Mouse (Mus musculus) MEL (cell line): ENCODE results near the gene Adam19. TPM values are rescaled to one million over a fixed set of nuclear protein-coding genes. Genes with fewer than 3 reads are reported as not detected.
A peak's percentile ranks its signal among the peaks of the same experiment; 100 is the strongest.

Experiments used
- DNase-seq: peaks from one replicate; pipeline ENCODE4 v3.0.0; 2011; ENCODE audit warnings: low read depth, low spot score
- H3K27ac ChIP-seq: 2 replicates; pipeline ENCODE4 v1.5.1; 2012; ENCODE audit warnings: low read depth, mild to moderate bottlenecking, control low read depth, low read length, moderate library complexity; ENCODE audit not compliant: control insufficient read depth
- H3K27me3 ChIP-seq, 2 experiments: fragments of 150-350 bp in 1 of 2; sonication (generic) in 1 of 2; 2 replicates each; pipeline ENCODE4 v1.6.1; 2012; ENCODE audit warnings: low read length in 2 of 2, mild to moderate bottlenecking in 2 of 2, improper control_type of control experiment in 1 of 2, moderate library complexity in 1 of 2; ENCODE audit not compliant: insufficient read depth in 2 of 2, control insufficient read depth in 1 of 2
- H3K36me3 ChIP-seq, 2 experiments: 2 replicates each; pipeline ENCODE4 v1.6.1; 2012 to 2014; ENCODE audit warnings: low read length in 2 of 2, improper control_type of control experiment in 1 of 2, inconsistent platforms in 1 of 2, mild to moderate bottlenecking in 1 of 2; ENCODE audit not compliant: insufficient read depth in 2 of 2, control insufficient read depth in 1 of 2
- H3K4me1 ChIP-seq, 2 experiments: fragments of 150-350 bp in 1 of 2; sonication (generic) in 1 of 2; 2 replicates each; pipeline ENCODE4 v1.6.1; 2012; ENCODE audit warnings: low read length in 2 of 2, improper control_type of control experiment in 1 of 2, mild to moderate bottlenecking in 1 of 2; ENCODE audit not compliant: insufficient read depth in 2 of 2, control insufficient read depth in 1 of 2
- H3K4me3 ChIP-seq, 2 experiments: fragments of 150-350 bp in 1 of 2; sonication (generic) in 1 of 2; 2 replicates each; pipeline ENCODE4 v1.5.1; 2012; ENCODE audit warnings: low read depth in 2 of 2, low read length in 2 of 2, mild to moderate bottlenecking in 2 of 2, moderate library complexity in 2 of 2, control low read depth in 1 of 2, improper control_type of control experiment in 1 of 2; ENCODE audit not compliant: control insufficient read depth in 1 of 2, insufficient read depth in 1 of 2
- H3K79me2 ChIP-seq: 2 replicates; pipeline ENCODE4 v1.6.1; 2012; ENCODE audit warnings: mild to moderate bottlenecking, low read length, moderate library complexity; ENCODE audit not compliant: control insufficient read depth, poor library complexity, insufficient read depth
- H3K9ac ChIP-seq: 2 replicates; pipeline ENCODE4 v1.6.1; 2012; ENCODE audit warnings: low read depth, mild to moderate bottlenecking, control low read depth, low read length, moderate library complexity; ENCODE audit not compliant: control insufficient read depth, poor library complexity, severe bottlenecking
- H3K9me3 ChIP-seq: fragments of 150-350 bp; sonication (generic); replicated peaks from 2 replicates; pipeline ENCODE4 v1.6.1; 2012; ENCODE audit warnings: mild to moderate bottlenecking, low read length, improper control_type of control experiment, moderate library complexity; ENCODE audit not compliant: insufficient read depth
- BHLHE40 ChIP-seq: IDR thresholded peaks from 2 replicates; pipeline ENCODE4 v1.6.1; 2012; ENCODE audit warnings: low read depth, mild to moderate bottlenecking, inconsistent platforms, low read length, improper control_type of control experiment, borderline replicate concordance
- CHD1 ChIP-seq: IDR thresholded peaks from 2 replicates; pipeline ENCODE4 v1.6.1; 2012; ENCODE audit warnings: low read depth, mild to moderate bottlenecking, inconsistent platforms, low read length, improper control_type of control experiment
- CHD2 ChIP-seq: IDR thresholded peaks from 2 replicates; pipeline ENCODE4 v1.6.1; 2011; ENCODE audit warnings: low read length, improper control_type of control experiment
- CTCF ChIP-seq, 3 experiments: IDR thresholded peaks in 2 of 3; conservative IDR thresholded peaks in 1 of 3; 2 replicates each; pipeline ENCODE4 v1.5.1; 2011 to 2012; ENCODE audit warnings: low read length in 3 of 3, low read depth in 2 of 3, mild to moderate bottlenecking in 2 of 3, improper control_type of control experiment in 1 of 3, inconsistent platforms in 1 of 3, mixed read lengths in 1 of 3, moderate library complexity in 1 of 3; ENCODE audit not compliant: control insufficient read depth in 1 of 3, insufficient read depth in 1 of 3, poor library complexity in 1 of 3, severe bottlenecking in 1 of 3
- E2F4 ChIP-seq: IDR thresholded peaks from 2 replicates; pipeline ENCODE4 v1.6.1; 2011; ENCODE audit warnings: low read depth, low read length, improper control_type of control experiment, borderline replicate concordance
- ELF1 ChIP-seq: IDR thresholded peaks from 2 replicates; pipeline ENCODE4 v1.6.1; 2014; ENCODE audit warnings: low read depth, mild to moderate bottlenecking, inconsistent platforms, low read length, improper control_type of control experiment, moderate library complexity
- GABPA ChIP-seq: IDR thresholded peaks from 2 replicates; pipeline ENCODE4 v1.6.1; 2012; ENCODE audit warnings: low read depth, mild to moderate bottlenecking, inconsistent platforms, low read length, improper control_type of control experiment, moderate library complexity
- HCFC1 ChIP-seq: IDR thresholded peaks from 2 replicates; pipeline ENCODE4 v1.6.1; 2012; ENCODE audit warnings: low read depth, mild to moderate bottlenecking, inconsistent platforms, low read length, improper control_type of control experiment, moderate library complexity
- JUND ChIP-seq: IDR thresholded peaks from 2 replicates; pipeline ENCODE4 v1.6.1; 2011; ENCODE audit warnings: low read depth, mild to moderate bottlenecking, improper control_type of control experiment, low read length
- MAX ChIP-seq: IDR thresholded peaks from 2 replicates; pipeline ENCODE4 v1.6.1; 2011; ENCODE audit warnings: low read length, improper control_type of control experiment
- MAZ ChIP-seq: IDR thresholded peaks from 2 replicates; pipeline ENCODE4 v1.6.1; 2012; ENCODE audit warnings: low read depth, mild to moderate bottlenecking, inconsistent platforms, low read length, improper control_type of control experiment
- MEF2A ChIP-seq: IDR thresholded peaks from 2 replicates; pipeline ENCODE4 v1.6.1; 2014; ENCODE audit warnings: low read depth, mild to moderate bottlenecking, inconsistent platforms, low read length, improper control_type of control experiment; ENCODE audit not compliant: poor library complexity, insufficient replicate concordance, severe bottlenecking; ENCODE audit errors: extremely low read depth
- MYC ChIP-seq: IDR thresholded peaks from 2 replicates; pipeline ENCODE4 v1.6.1; 2011; ENCODE audit warnings: low read depth, mild to moderate bottlenecking, low read length, improper control_type of control experiment, moderate library complexity
- NELFE ChIP-seq: IDR thresholded peaks from 2 replicates; pipeline ENCODE4 v1.6.1; 2011; ENCODE audit warnings: low read depth, low read length, improper control_type of control experiment
- NRF1 ChIP-seq: IDR thresholded peaks from 2 replicates; pipeline ENCODE4 v1.6.1; 2014; ENCODE audit warnings: low read depth, mild to moderate bottlenecking, inconsistent platforms, low read length, improper control_type of control experiment, moderate library complexity; ENCODE audit not compliant: poor library complexity, insufficient read depth, severe bottlenecking
- POLR2A ChIP-seq, 2 experiments: IDR thresholded peaks; 2 replicates each; pipeline ENCODE4 v1.6.1; 2011 to 2012; ENCODE audit warnings: low read length in 2 of 2, mild to moderate bottlenecking in 2 of 2, control low read depth in 1 of 2, improper control_type of control experiment in 1 of 2, low read depth in 1 of 2, moderate library complexity in 1 of 2; ENCODE audit not compliant: control insufficient read depth in 1 of 2, insufficient read depth in 1 of 2, poor library complexity in 1 of 2
- POLR2AphosphoS2 ChIP-seq: IDR thresholded peaks from 2 replicates; pipeline ENCODE4 v1.6.1; 2011; ENCODE audit warnings: low read length, improper control_type of control experiment
- POLR2AphosphoS5 ChIP-seq: IDR thresholded peaks from 2 replicates; pipeline ENCODE4 v1.6.1; 2012; ENCODE audit warnings: low read depth, borderline replicate concordance, mild to moderate bottlenecking, inconsistent platforms, low read length, moderate library complexity, mixed read lengths
- RAD21 ChIP-seq: IDR thresholded peaks from 2 replicates; pipeline ENCODE4 v1.6.1; 2011; ENCODE audit warnings: mild to moderate bottlenecking, low read depth, low read length, improper control_type of control experiment
- SIN3A ChIP-seq: IDR thresholded peaks from 2 replicates; pipeline ENCODE4 v1.6.1; 2012; ENCODE audit warnings: low read length, improper control_type of control experiment, inconsistent platforms
- SMC3 ChIP-seq: IDR thresholded peaks from 2 replicates; pipeline ENCODE4 v1.6.1; 2011; ENCODE audit warnings: low read depth, low read length, improper control_type of control experiment
- TCF12 ChIP-seq: IDR thresholded peaks from 2 replicates; pipeline ENCODE4 v1.6.1; 2014; ENCODE audit warnings: low read depth, mild to moderate bottlenecking, inconsistent platforms, low read length, improper control_type of control experiment, moderate library complexity
- UBTF ChIP-seq: IDR thresholded peaks from 2 replicates; pipeline ENCODE4 v1.6.1; 2012; ENCODE audit warnings: low read depth, mild to moderate bottlenecking, inconsistent platforms, low read length, improper control_type of control experiment, moderate library complexity, borderline replicate concordance; ENCODE audit not compliant: insufficient read depth
- USF1 ChIP-seq: IDR thresholded peaks from 2 replicates; pipeline ENCODE4 v1.6.1; 2014; ENCODE audit warnings: low read depth, mild to moderate bottlenecking, inconsistent platforms, low read length, improper control_type of control experiment, moderate library complexity
- ZC3H11A ChIP-seq: IDR thresholded peaks from 2 replicates; pipeline ENCODE4 v1.6.1; 2012; ENCODE audit warnings: low read depth, mild to moderate bottlenecking, inconsistent platforms, low read length, improper control_type of control experiment
- ZMIZ1 ChIP-seq: IDR thresholded peaks from 2 replicates; pipeline ENCODE4 v1.6.1; 2012; ENCODE audit warnings: low read depth, mild to moderate bottlenecking, inconsistent platforms, low read length, improper control_type of control experiment, moderate library complexity
- ZNF384 ChIP-seq: IDR thresholded peaks from 2 replicates; pipeline ENCODE4 v1.6.1; 2012; ENCODE audit warnings: low read depth, mild to moderate bottlenecking, inconsistent platforms, low read length, improper control_type of control experiment
- polyA plus RNA-seq, 2 experiments: library from polyadenylated mRNA; stranded (reverse) in 1 of 2; unstranded in 1 of 2; fragments of >175 nt in 1 of 2; fragments of >200 nt in 1 of 2; gene quantifications; 2 replicates each; pipeline versions ENCODE4 v1.2.1 to v1.2.4; 2012; ENCODE audit warnings: low replicate concordance in 2 of 2, low read depth in 1 of 2; ENCODE audit not compliant: insufficient read length in 2 of 2, insufficient read depth in 1 of 2, missing spikeins in 1 of 2
- total RNA-seq: library from RNA; depleted of rRNA; stranded (reverse); fragments of 300-350 nt; gene quantifications from 2 replicates; pipeline ENCODE4 v1.2.3, GENCODE M21; 2012

Gene Adam19
- total and polyA plus RNA-seq, 3 experiments = 0.12 to 0.19 TPM; not detected in 1

DNA sequence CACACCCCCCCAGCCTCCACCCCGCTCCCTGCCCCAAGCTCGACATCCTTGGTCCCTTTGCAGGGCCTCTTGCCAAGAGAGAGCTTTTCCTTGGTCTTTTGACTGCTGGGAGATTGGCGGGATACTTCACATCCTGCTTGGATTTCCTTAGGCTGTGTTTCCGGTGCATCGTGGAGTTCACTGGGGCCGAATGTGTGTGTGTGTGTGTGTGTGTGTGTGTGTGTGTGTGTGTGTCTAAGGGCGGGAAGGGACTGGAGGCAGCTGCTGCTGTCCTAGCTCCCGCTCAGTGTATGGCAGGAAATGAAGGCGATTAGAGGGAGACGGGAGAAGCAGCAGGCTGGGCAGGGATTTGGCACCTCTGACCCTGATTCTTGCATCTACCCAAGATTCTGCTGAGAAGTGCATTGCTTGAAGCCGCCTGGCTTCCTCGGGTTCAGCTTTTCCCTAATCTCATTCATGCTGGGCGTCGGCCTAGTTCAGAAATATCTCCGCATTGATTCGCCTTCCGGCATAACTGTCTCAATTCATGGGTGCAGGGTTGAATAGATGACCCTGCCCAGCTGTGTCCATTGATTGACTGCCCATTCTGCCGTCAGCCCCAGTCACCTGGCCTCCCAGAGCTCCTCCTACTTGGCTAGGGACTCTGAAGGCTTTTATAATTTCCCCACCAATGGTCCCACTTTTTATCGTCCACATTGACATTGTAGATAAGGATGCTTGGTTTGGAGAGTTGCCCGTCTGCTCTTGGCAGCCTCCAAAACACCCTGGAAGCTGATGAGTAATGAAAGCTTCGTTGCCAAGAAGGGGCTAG, 9.6 kb downstream of the Adam19 start (continued):
- TF ChIP-seq BHLHE40 (peak; percentile 20; the same call in 1 of the 2 replicates), GABPA (0 out of 2 replicates have a peak, but pooled peaks have one; percentile 15), NRF1 (no peak), ZNF384 (no peak), JUND (no peak; the same call in 1 of the 2 replicates), E2F4 (no peak), NELFE (no peak), POLR2A (IDR thresholded peaks at IDR 0.05; ENCODE audit: control insufficient read depth in 1 of 2, insufficient read depth in 1 of 2, low read depth in 1 of 2, low read length in 2 of 2, poor library complexity in 1 of 2) (no peak), MEF2A (no peak), POLR2AphosphoS5 (no peak), ZMIZ1 (no peak), CHD2 (no peak), SIN3A (peak; percentile 72), MAZ (no peak; the same call in 1 of the 2 replicates), UBTF (no peak), ZC3H11A (no peak), SMC3 (no peak), TCF12 (peak; percentile 94), CHD1 (no peak), CTCF (IDR thresholded peaks at IDR 0.05 in 2 of 3, conservative IDR thresholded peaks at IDR 0.05 in 1 of 3; ENCODE audit: control insufficient read depth in 1 of 3, insufficient read depth in 1 of 3, low read depth in 2 of 3, low read length in 3 of 3, poor library complexity in 1 of 3, severe bottlenecking in 1 of 3) (no peak)

DNA sequence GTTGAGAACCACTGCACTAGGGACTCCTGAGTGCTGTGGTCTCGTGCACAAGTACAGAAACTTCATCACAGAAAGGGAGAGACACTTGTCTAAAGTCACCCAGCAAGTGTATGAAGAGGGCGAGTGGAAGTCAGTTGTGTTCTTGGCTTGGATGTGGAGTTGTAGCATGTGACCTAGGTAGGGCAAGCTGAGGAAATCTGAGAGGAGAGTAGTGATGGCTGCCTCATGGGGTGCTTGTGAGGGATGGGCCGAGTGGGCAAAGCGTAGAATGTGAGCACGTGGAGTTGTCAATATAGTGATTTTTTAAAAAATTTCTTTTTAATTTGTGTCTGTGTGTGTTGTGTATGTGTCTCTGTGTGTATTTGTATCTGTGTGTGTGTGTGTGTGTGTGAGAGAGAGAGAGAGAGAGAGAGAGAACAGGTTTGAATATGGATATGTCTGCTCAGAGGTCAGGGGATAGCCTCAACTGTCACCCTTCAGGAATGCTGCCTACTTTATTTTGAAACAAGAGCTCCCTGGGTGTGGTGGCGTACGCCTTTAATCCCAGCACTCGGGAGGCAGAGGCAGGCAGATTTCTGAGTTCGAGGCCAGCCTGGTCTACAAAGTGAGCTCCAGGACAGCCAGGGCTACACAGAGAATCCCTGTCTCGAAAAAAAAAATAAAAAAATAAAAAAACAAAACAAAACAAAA, 11.7 kb downstream of the Adam19 start:
- H3K4me3 ChIP-seq = no peak overlapping the region
- no peaks in the 10 kb centered on the region for H3K9me3 ChIP-seq
- H3K79me2 ChIP-seq = no peaks in the 10 kb centered on the region
- H3K27me3 ChIP-seq = no peaks in the 10 kb centered on the region; a peak in 1 of 4 replicates
- H3K4me1 ChIP-seq = peaks cover 6 to 13% of the 10 kb centered on the region in 2 experiments; a peak in 3 of 4 replicates
- TF ChIP-seq HCFC1 (no peak), POLR2AphosphoS2 (no peak), ZNF384 (no peak), MEF2A (no peak), CHD1 (no peak), RAD21 (no peak), MYC (no peak), MAX (no peak), USF1 (no peak), ELF1 (no peak)
- H3K27ac ChIP-seq = no peak overlapping the region
- DNase-seq = no peak
- no peak overlapping the region for H3K9ac ChIP-seq
- peaks cover 0 to 11% of the 10 kb centered on the region in 2 experiments; a peak in 2 of 4 replicates for H3K36me3 ChIP-seq
